Mouse (Mus musculus) adrenal gland, adult 2 months (tissue): ENCODE measurements around the gene Stx7. TPM values are rescaled to one million over a fixed set of nuclear protein-coding genes. Genes with fewer than 3 reads are reported as not detected.

ENCODE experiments used
- polyA plus RNA-seq: library from polyadenylated mRNA; depleted of rRNA; stranded (reverse); fragments of >200 nt; gene quantifications from 2 replicates; pipeline ENCODE4 v1.2.3, GENCODE M21; 2012; rRNA removed
- total RNA-seq, 2 experiments: library from RNA; stranded (reverse); gene quantifications; 2 replicates each; pipeline ENCODE4 v1.2.3; 2021

Gene Stx7
- total and polyA plus RNA-seq, 3 experiments = 66.3 to 182 (median 115) TPM

Other genes with a start within 250 kb of the Stx7 start
- gene Taar1, start 228.9 kb upstream of the Stx7 start, total RNA-seq = not detected
- gene Taar1, start 228.9 kb upstream of the Stx7 start, polyA plus RNA-seq = not detected in 2 replicates
- gene Taar2, start 210.7 kb upstream of the Stx7 start, total RNA-seq = not detected
- not detected in 2 replicates for gene Taar2, start 210.7 kb upstream of the Stx7 start, polyA plus RNA-seq
- gene Taar3, start 199.7 kb upstream of the Stx7 start, total RNA-seq = not detected
- not detected in 2 replicates for gene Taar3, start 199.7 kb upstream of the Stx7 start, polyA plus RNA-seq
- not detected for gene Taar4, start 188.8 kb upstream of the Stx7 start, total RNA-seq
- gene Taar4, start 188.8 kb upstream of the Stx7 start, polyA plus RNA-seq = not detected in 2 replicates
- not detected for gene Taar5, start 178.6 kb upstream of the Stx7 start, total RNA-seq
- not detected in 2 replicates for gene Taar5, start 178.6 kb upstream of the Stx7 start, polyA plus RNA-seq
- not detected for gene Taar6, start 163.7 kb upstream of the Stx7 start, total RNA-seq
- not detected in 2 replicates for gene Taar6, start 163.7 kb upstream of the Stx7 start, polyA plus RNA-seq
- gene Taar7a, start 155.8 kb upstream of the Stx7 start, total RNA-seq = not detected
- not detected in 2 replicates for gene Taar7a, start 155.8 kb upstream of the Stx7 start, polyA plus RNA-seq
- gene Taar7b, start 149.4 kb upstream of the Stx7 start, total RNA-seq = not detected
- gene Taar7b, start 149.4 kb upstream of the Stx7 start, polyA plus RNA-seq = not detected in 2 replicates
- not detected for gene Taar7d, start 122.1 kb upstream of the Stx7 start, total RNA-seq
- not detected in 2 replicates for gene Taar7d, start 122.1 kb upstream of the Stx7 start, polyA plus RNA-seq
- not detected for gene Taar7e, start 111.7 kb upstream of the Stx7 start, total RNA-seq
- not detected in 2 replicates for gene Taar7e, start 111.7 kb upstream of the Stx7 start, polyA plus RNA-seq
- not detected for gene Taar7f, start 99.8 kb upstream of the Stx7 start, total RNA-seq
- gene Taar7f, start 99.8 kb upstream of the Stx7 start, polyA plus RNA-seq = not detected in 2 replicates
- not detected for gene Taar8a, start 72.8 kb upstream of the Stx7 start, total RNA-seq
- not detected in 2 replicates for gene Taar8a, start 72.8 kb upstream of the Stx7 start, polyA plus RNA-seq
- gene Taar8b, start 57.0 kb upstream of the Stx7 start, total RNA-seq = not detected
- gene Taar8b, start 57.0 kb upstream of the Stx7 start, polyA plus RNA-seq = not detected in 2 replicates
- gene Taar8c, start 47.4 kb upstream of the Stx7 start, total RNA-seq = not detected
- gene Taar8c, start 47.4 kb upstream of the Stx7 start, polyA plus RNA-seq = not detected in 2 replicates
- not detected for gene Taar9, start 39.8 kb upstream of the Stx7 start, total RNA-seq
- not detected in 2 replicates for gene Taar9, start 39.8 kb upstream of the Stx7 start, polyA plus RNA-seq
- gene Moxd1, start 74.2 kb downstream of the Stx7 start, total RNA-seq = under 1 TPM in 1 of 2 experiments, not detected in 1; 0.10 TPM
- gene Moxd1, start 74.2 kb downstream of the Stx7 start, polyA plus RNA-seq = 0.61 and 1.7 TPM in 2 replicates